Mouse (Mus musculus) lung, postnatal 10 days (tissue): Measurements from ENCODE around the gene N4bp2.

Experiments
- DNase-seq: peaks from one replicate; pipeline ENCODE4 v3.0.0; 2021

Gene N4bp2

DNA sequence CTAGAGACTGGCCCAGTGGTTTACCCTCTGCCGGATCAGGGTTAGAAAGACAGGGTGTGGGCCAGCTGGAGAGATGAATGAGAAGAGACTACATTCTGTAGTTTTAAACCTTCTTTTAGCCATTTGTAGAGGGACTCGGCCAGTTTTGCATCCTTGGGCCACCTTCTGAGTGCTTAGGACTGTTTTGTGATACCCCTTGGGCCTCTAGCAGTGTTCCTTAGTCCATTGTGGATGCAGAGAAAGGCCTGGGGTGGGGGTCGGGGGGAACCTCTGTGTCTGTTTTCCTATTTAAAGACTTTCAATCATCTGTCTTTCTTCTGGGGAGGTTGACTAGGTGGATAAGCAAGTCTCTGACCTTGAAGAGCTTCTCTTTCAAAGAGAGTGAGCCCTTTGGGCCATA lies 101.6 kb downstream of the N4bp2 start:
- no peak for DNase-seq

DNA sequence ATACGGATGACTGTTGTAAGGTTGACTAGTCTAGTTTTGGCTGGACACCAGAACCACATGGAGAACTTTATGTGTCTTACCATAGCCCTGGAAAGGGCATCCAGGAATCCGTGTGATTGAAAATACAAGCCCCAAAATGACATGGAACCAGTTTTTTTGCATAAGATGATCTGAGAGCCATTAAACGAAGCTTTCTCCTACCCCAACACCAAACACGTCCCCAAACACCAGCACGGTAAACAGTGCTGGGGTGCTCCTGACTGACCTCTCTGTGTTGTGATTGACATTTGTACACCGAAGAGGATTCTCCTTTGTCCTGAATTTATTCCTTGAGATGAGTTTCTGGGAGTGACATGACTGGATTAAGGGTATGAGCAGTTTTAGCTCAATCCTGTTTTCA lies 103.3 kb downstream of the N4bp2 start:
- no peak for DNase-seq

DNA sequence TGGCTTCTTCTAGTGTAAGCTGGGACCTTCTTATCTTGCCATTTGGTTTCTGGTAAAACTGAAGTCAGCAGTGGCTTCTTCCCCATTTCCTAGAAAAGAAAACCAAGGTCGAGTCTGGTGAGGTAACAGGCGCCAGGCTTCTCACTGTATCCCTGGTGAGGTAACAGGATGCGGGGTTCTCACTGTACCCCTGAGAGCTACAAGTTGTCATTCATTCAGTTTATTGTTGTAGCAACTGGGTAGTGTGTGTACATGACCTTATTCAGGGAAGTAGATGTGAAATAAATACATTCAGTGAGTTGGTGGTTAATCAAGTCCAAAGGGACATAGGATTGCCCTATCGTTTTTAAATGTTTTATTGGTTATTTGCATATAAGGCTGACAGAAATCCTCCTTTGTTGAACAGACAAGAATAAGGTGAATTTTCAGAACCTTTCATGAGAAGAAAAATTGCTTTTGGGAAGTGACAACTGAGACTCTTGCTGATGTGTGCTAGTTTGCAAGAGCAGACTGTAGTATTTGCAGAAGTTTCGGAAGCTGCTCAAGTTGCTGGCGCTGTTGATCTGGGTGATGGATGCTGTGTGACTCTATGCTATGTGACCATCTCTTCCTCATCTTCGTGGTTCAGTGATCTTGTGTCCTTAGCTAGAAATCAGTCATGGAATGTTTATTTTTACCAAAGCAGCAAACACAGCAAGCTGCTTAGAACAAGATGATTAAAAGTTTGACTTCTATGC lies 104.2 kb downstream of the N4bp2 start:
- DNase-seq = no peak

DNA sequence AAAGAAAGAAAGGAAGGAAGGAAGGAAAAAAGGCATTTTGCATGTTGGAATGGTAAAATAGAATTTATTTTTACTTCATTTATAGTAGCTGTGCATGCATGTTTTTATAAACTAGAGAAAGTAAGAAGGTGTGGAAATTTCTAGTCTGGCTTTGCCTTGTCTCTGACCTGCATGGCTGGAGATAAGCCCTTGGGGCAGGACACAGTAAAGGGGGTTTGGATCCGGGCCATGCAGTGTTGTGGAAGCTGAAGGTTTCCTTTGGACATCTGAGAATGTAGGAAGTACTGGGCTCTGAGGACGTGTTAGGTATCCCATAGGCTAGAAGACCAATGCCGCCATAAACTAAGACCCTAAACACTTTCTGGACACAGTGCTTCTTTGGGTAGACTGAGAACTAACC lies 105.1 kb downstream of the N4bp2 start:
- no peak for DNase-seq

DNA sequence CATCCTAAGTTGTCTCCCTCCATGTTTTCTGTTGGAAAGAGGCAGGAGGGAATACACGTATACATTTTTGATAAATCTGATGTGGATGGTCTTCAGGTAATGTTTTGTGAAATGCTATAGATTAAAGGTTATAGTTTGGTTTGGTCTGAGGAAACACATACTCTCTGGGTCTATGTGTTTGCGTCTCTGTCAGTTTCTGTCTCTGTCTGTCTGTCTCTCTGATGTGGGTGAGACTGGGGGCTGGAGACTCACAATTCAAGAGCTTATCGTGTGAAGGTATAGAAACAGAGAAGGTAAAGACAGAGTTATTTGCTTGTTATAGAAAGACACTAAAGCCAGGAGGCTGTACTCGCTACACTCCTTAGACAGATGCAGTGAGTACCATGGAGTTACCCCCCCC lies 106.3 kb downstream of the N4bp2 start:
- no peak for DNase-seq

DNA sequence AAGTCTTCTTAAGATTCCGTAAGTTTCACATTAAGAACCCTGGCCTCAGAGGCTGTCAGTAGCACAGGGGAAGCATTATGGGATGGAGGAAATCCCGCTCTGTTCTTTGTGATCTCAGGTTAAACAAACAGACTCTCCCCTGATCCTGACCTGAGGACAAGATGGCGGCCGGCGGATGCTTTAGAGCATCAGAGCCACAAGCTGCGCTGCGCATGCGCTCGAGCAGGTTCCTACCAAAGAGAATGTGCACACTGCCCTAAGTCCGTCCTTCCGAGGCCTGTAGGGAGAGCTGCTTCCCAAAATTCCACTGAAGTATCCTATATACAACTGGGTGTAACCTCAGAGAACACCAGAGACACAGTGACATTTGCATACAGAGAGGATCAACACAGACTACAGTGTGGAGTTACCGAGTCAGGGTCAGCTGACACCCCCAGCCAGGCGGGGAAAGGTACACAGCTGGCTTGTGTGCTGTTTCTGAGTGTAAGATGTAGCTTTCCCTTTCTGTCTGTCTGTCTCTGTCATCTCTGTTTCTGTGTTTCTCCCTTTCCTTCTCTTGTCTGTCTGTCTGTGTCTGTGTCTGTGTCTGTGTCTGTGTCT lies 108.1 kb downstream of the N4bp2 start:
- no peak for DNase-seq

DNA sequence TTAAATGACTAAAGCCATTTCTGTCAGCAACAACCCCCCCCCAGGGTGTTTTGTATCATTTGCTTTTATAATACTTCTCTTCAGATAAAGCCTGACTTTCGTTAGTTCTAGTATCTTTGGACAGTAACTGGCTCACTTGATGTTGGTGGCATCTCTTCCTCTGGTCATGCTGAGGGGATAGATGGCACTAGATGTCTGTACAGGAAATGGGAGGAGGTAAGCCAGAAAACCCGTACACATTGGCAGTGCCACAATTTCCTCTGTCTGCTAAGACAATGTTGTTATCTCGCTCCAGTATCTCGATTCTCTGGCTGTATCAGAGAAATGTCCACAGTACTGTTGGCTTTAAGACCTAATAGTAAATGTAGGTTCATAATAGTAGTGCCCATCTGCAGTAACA lies 109.9 kb downstream of the N4bp2 start:
- no peak for DNase-seq

DNA sequence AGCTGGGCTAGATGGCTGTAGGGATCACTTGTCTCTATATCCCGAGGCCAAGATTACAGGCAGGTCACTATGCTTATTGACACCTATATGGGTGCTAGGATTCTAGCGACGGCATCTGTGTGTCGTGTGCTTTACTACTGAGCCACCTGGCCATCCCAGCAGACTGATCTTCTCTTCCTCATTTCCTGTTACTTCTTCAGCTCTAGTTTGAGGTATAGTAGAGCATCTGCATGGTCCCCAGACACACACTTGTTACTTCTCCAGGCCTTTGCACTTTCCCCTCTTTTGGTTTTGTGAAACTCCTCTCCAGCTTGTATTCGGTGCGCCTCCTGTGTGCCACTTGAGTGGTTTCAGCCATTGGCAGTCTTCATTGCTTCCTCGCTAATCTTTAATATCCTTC lies 111.9 kb downstream of the N4bp2 start:
- no peak for DNase-seq

DNA sequence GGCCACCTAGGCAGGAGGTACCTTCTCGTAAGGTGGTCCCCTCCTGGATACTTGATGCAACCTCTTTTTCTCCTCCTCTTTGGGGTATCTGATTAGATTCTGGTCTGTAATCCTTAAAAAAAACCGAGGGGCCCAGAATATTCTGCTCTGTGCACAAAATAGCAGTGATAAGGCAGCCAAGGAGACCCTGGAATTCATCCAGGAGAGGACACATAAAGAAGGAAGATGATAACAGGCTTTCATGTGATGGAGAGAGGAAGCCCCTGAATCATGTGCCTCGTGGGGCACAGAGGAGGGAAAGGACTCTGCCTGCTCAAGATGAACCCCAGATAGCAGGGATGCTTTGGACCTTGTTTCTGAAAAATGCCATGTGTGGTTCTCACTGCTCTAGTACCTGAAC lies 115.0 kb downstream of the N4bp2 start:
- DNase-seq = no peak
